Mouse (Mus musculus) heart, postnatal 36 days (tissue): Measurements from ENCODE around the gene Csnk1g1. TPM values are rescaled to one million over a fixed set of nuclear protein-coding genes. Genes with fewer than 3 reads are reported as not detected.

Source experiments
- total RNA-seq, 2 experiments: library from RNA; stranded (reverse); gene quantifications; 2 replicates each; pipeline ENCODE4 v1.2.3; 2021

Gene Csnk1g1
- total RNA-seq, 2 experiments from 2014 or later = 8.6 to 12.0 TPM

Other genes starting within 250 kb of the Csnk1g1 start
- 100 to 1,000 TPM; 225 to 237 TPM for gene Oaz2, start 240.9 kb upstream of the Csnk1g1 start, total RNA-seq
- 10 to 100 TPM; 22.6 to 25.3 TPM for gene Zfp609, start 81.4 kb upstream of the Csnk1g1 start, total RNA-seq
- gene Pclaf, start 18.7 kb upstream of the Csnk1g1 start, total RNA-seq = under 1 TPM; 0.69 to 0.76 TPM
- 10 to 100 TPM; 17.1 to 18.8 TPM for gene Trip4, start 130 bp upstream of the Csnk1g1 start, total RNA-seq
- gene Ppib, start 151.3 kb downstream of the Csnk1g1 start, total RNA-seq = 100 to 1,000 TPM; 123 to 129 TPM
- under 1 TPM; 0.57 to 0.86 TPM for gene Snx22, start 160.8 kb downstream of the Csnk1g1 start, total RNA-seq
- gene Snx1, start 217.7 kb downstream of the Csnk1g1 start, total RNA-seq = 10 to 100 TPM; 27.7 to 29.8 TPM
- 10 to 100 TPM; 65.6 to 69.9 TPM for gene Ciao2a, start 217.7 kb downstream of the Csnk1g1 start, total RNA-seq
- gene Dapk2, start 249.3 kb downstream of the Csnk1g1 start, total RNA-seq = 1 to 10 TPM; 4.6 to 6.2 TPM